Mouse (Mus musculus) intestine, embryonic 16.5 days (tissue): ENCODE measurements around the gene Specc1. TPM values are rescaled to one million over a fixed set of nuclear protein-coding genes. Genes with fewer than 3 reads are reported as not detected.

ENCODE experiments used
- ATAC-seq: fragments of 200-750 bp; cut with Nextera tagmentation; 2 replicates; pipeline ENCODE4 v1.8.0; 2017; ENCODE audit warnings: moderate TSS enrichment, moderate library complexity
- H3K27ac ChIP-seq: fragments of 300-500 bp; sonication (generic); 2 replicates; pipeline ENCODE4 v1.5.1; 2014; ENCODE audit warnings: mild to moderate bottlenecking, low read length
- H3K27me3 ChIP-seq: fragments of 300-500 bp; sonication (generic); replicated peaks from 2 replicates; pipeline ENCODE4 v1.6.1; 2014; ENCODE audit warnings: low read length, control low read depth, mixed read lengths; ENCODE audit not compliant: control insufficient read depth, insufficient read depth
- H3K36me3 ChIP-seq: fragments of 300-500 bp; sonication (generic); 2 replicates; pipeline ENCODE4 v1.6.1; 2014; ENCODE audit warnings: low read length, control low read depth; ENCODE audit not compliant: control insufficient read depth, insufficient read depth
- H3K4me1 ChIP-seq: fragments of 300-500 bp; sonication (generic); 2 replicates; pipeline ENCODE4 v1.6.1; 2014; ENCODE audit warnings: low read length, control low read depth, mixed read lengths; ENCODE audit not compliant: control insufficient read depth, insufficient read depth
- H3K4me2 ChIP-seq: fragments of 300-500 bp; sonication (generic); 2 replicates; pipeline ENCODE4 v1.6.1; 2014; ENCODE audit warnings: low read depth, low read length, control low read depth
- H3K4me3 ChIP-seq: fragments of 300-500 bp; sonication (generic); 2 replicates; pipeline ENCODE4 v1.5.1; 2014; ENCODE audit warnings: mild to moderate bottlenecking, low read length
- H3K9ac ChIP-seq: fragments of 300-500 bp; sonication (generic); 2 replicates; pipeline ENCODE4 v1.6.1; 2014; ENCODE audit warnings: low read depth, low read length
- H3K9me3 ChIP-seq: fragments of 300-500 bp; sonication (generic); 2 replicates; pipeline ENCODE4 v1.6.1; 2016; ENCODE audit warnings: low read length, control low read depth; ENCODE audit not compliant: control insufficient read depth
- WGBS: fragments of 180-500 bp; shearing (Covaris S2); extraction: QIAGEN DNeasy Blood & Tissue Kit; methylation state at CpG from one replicate; pipeline ENCODE4 v1.1.7; 2014; 5-methylcytosine and 5-hydroxymethylcytosine counted together
- polyA plus RNA-seq: library from polyadenylated mRNA; unstranded; fragments of >200 nt; fragmentation: Nextera tagmentation; extraction: Ambion mirVana; gene quantifications from 2 replicates; pipeline ENCODE4 v1.2.1, GENCODE M21; 2015

The Specc1 gene
- polyA plus RNA-seq, result 7.3 and 8.3 TPM in 2 replicates

GRCm38 (mm10) chr11:61956572-61957295 is at the start of gene Specc1:
Gene Specc1, plus strand, starts transcription at chr11:61956763.
- under 1% methylated on average over 55 of the region's 58 CpGs for WGBS
- ATAC-seq, result peak; percentile 95
- no peaks in the 10 kb centered on the region for H3K4me1 ChIP-seq

GRCm38 (mm10) chr11:61908315-61908714 is 48.2 kb upstream of the Specc1 start:
- no peaks in the 10 kb centered on the region for H3K4me1 ChIP-seq
- no peak overlapping the region for H3K9ac ChIP-seq
- H3K27me3 ChIP-seq, result no peaks in the 10 kb centered on the region
- H3K27ac ChIP-seq, result no peak overlapping the region
- no peak for ATAC-seq
- peaks cover 14% of the 10 kb centered on the region; the same call in 1 of the 2 replicates for H3K36me3 ChIP-seq
- H3K4me2 ChIP-seq, result no peak overlapping the region
- H3K9me3 ChIP-seq, result no peaks in the 10 kb centered on the region
- no peak overlapping the region for H3K4me3 ChIP-seq

More at GRCm38 (mm10) chr11:61956572-61957295, at the start of gene Specc1:
- Histone ChIP-seq H3K4me2 (peak within 1 kb of the TSS; percentile 99), H3K9ac (peak within 1 kb of the TSS; percentile 43; the same call in 1 of the 2 replicates), H3K36me3 (no peaks in the 10 kb centered on the region), H3K27ac (no peak within 1 kb of the TSS), H3K4me3 (peak within 1 kb of the TSS; percentile 55), H3K9me3 (no peaks in the 10 kb centered on the region), H3K27me3 (peaks cover 7% of the 10 kb centered on the region; the same call in 1 of the 2 replicates)

- no peak overlapping the region for H3K9ac ChIP-seq
- 93% methylated on average over 3 of the region's 3 CpGs for WGBS
- no peak for ATAC-seq
- no peaks in the 10 kb centered on the region for H3K27me3 ChIP-seq
- H3K4me3 ChIP-seq, result no peak overlapping the region
- peaks cover 7% of the 10 kb centered on the region; the same call in 1 of the 2 replicates for H3K36me3 ChIP-seq
- no peak overlapping the region for H3K27ac ChIP-seq
- no peak overlapping the region for H3K4me2 ChIP-seq
- H3K4me1 ChIP-seq, result no peaks in the 10 kb centered on the region
- no peaks in the 10 kb centered on the region for H3K9me3 ChIP-seq
These were observed 36.9 kb upstream of the Specc1 start for GRCm38 (mm10) chr11:61919702-61920101.

- peaks cover 10% of the 10 kb centered on the region for H3K4me1 ChIP-seq
- no peak overlapping the region for H3K9ac ChIP-seq
- 79% methylated on average over 1 of the region's 1 CpGs for WGBS
- ATAC-seq, result no peak
- no peaks in the 10 kb centered on the region for H3K36me3 ChIP-seq
- no peak overlapping the region for H3K4me2 ChIP-seq
- no peaks in the 10 kb centered on the region for H3K9me3 ChIP-seq
- H3K27me3 ChIP-seq, result no peaks in the 10 kb centered on the region
- H3K4me3 ChIP-seq, result no peak overlapping the region
- H3K27ac ChIP-seq, result no peak overlapping the region
These were observed 33.3 kb upstream of the Specc1 start for GRCm38 (mm10) chr11:61923309-61923708.

- peaks cover 20% of the 10 kb centered on the region for H3K4me1 ChIP-seq
- H3K9ac ChIP-seq, result peak overlapping the region; percentile 98
- H3K4me2 ChIP-seq, result peak overlapping the region; percentile 55
- peak overlapping the region; percentile 94 for H3K27ac ChIP-seq
- ATAC-seq, result peak; percentile 63; the same call in 1 of the 2 replicates
- H3K36me3 ChIP-seq, result no peaks in the 10 kb centered on the region
- WGBS, result under 1% methylated on average over 46 of the region's 47 CpGs
- peak overlapping the region; percentile 85 for H3K4me3 ChIP-seq
- no peaks in the 10 kb centered on the region for H3K9me3 ChIP-seq
- no peaks in the 10 kb centered on the region for H3K27me3 ChIP-seq
These were observed 27.1 kb upstream of the Specc1 start for GRCm38 (mm10) chr11:61929323-61930097.

- H3K4me3 ChIP-seq, result peak within 1 kb of the TSS; percentile 85
- peak within 1 kb of the TSS; percentile 98 for H3K9ac ChIP-seq
- H3K9me3 ChIP-seq, result no peaks in the 10 kb centered on the region
- under 1% methylated on average over 43 of the region's 43 CpGs for WGBS
- H3K27ac ChIP-seq, result peak within 1 kb of the TSS; percentile 98
- peak; percentile 96 for ATAC-seq
- H3K4me1 ChIP-seq, result peaks cover 20% of the 10 kb centered on the region
- H3K4me2 ChIP-seq, result peak within 1 kb of the TSS; percentile 82
- no peaks in the 10 kb centered on the region for H3K36me3 ChIP-seq
- H3K27me3 ChIP-seq, result no peaks in the 10 kb centered on the region
These were observed 26.5 kb upstream of the Specc1 start, which contains the start of gene Akap10 for GRCm38 (mm10) chr11:61930098-61930517. Gene Akap10, minus strand, starts transcription at chr11:61930252.

GRCm38 (mm10) chr11:61930640-61931586 is 25.6 kb upstream of the Specc1 start:
- ATAC-seq, result peak; percentile 58
- peak overlapping the region; percentile 82 for H3K4me2 ChIP-seq
- H3K36me3 ChIP-seq, result no peaks in the 10 kb centered on the region
- no peaks in the 10 kb centered on the region for H3K9me3 ChIP-seq
- no peaks in the 10 kb centered on the region for H3K27me3 ChIP-seq
- H3K27ac ChIP-seq, result peak overlapping the region; percentile 98
- peak overlapping the region; percentile 98 for H3K9ac ChIP-seq
- WGBS, result 15% methylated on average over 11 of the region's 11 CpGs
- H3K4me3 ChIP-seq, result peak overlapping the region; percentile 85
- peaks cover 16% of the 10 kb centered on the region; the same call in 1 of the 2 replicates for H3K4me1 ChIP-seq

- H3K27ac ChIP-seq, result no peak overlapping the region
- ATAC-seq, result no peak
- WGBS, result 86% methylated on average over 1 of the region's 1 CpGs
- no peak overlapping the region for H3K4me3 ChIP-seq
- H3K4me1 ChIP-seq, result no peaks in the 10 kb centered on the region
- no peaks in the 10 kb centered on the region for H3K36me3 ChIP-seq
- no peaks in the 10 kb centered on the region for H3K27me3 ChIP-seq
- no peak overlapping the region for H3K9ac ChIP-seq
- no peaks in the 10 kb centered on the region for H3K9me3 ChIP-seq
- H3K4me2 ChIP-seq, result no peak overlapping the region
These were observed 18.8 kb upstream of the Specc1 start for GRCm38 (mm10) chr11:61937761-61938160.
